Mouse (Mus musculus) heart, embryonic 10.5 days (tissue): Measurements from ENCODE around the gene Minpp1. TPM values are rescaled to one million over a fixed set of nuclear protein-coding genes. Genes with fewer than 3 reads are reported as not detected.
"Not testable (repeated sequence)": the region's sequence is repeated elsewhere in the genome, so short reads cannot be mapped to it uniquely, and the experiment has no call there.

ENCODE experiments used
- DNase-seq: peaks from one replicate; pipeline ENCODE4 v3.0.0-alpha.2; 2017; ENCODE audit warnings: low spot score
- H3K27ac ChIP-seq: fragments of 300-500 bp; sonication (generic); 2 replicates; pipeline ENCODE4 v1.5.1; 2016; ENCODE audit warnings: mild to moderate bottlenecking
- H3K27me3 ChIP-seq: fragments of 300-500 bp; sonication (generic); 2 replicates; pipeline ENCODE4 v1.6.1; 2016; ENCODE audit warnings: mild to moderate bottlenecking; ENCODE audit not compliant: poor library complexity, insufficient read depth, severe bottlenecking
- H3K36me3 ChIP-seq: fragments of 300-500 bp; sonication (generic); 2 replicates; pipeline ENCODE4 v1.6.1; 2016; ENCODE audit warnings: mild to moderate bottlenecking, moderate library complexity
- H3K4me1 ChIP-seq: fragments of 300-500 bp; sonication (generic); 2 replicates; pipeline ENCODE4 v1.6.1; 2016; ENCODE audit warnings: mild to moderate bottlenecking
- H3K4me3 ChIP-seq: fragments of 300-500 bp; sonication (generic); 2 replicates; pipeline ENCODE4 v1.5.1; 2016; ENCODE audit warnings: mild to moderate bottlenecking, moderate library complexity
- H3K9me3 ChIP-seq: fragments of 300-500 bp; sonication (generic); 2 replicates; pipeline ENCODE4 v1.6.1; 2016; ENCODE audit warnings: mild to moderate bottlenecking, moderate library complexity
- WGBS: fragments of 180-500 bp; shearing (Covaris S2); methylation state at CpG from one replicate; pipeline ENCODE4 v1.1.7; 2016; 5-methylcytosine and 5-hydroxymethylcytosine counted together
- polyA plus RNA-seq: library from polyadenylated mRNA; unstranded; fragments of >200 nt; fragmentation: Nextera tagmentation; extraction: Ambion mirVana; gene quantifications from 2 replicates; pipeline ENCODE4 v1.2.1, GENCODE M21; 2016

The Minpp1 gene
- polyA plus RNA-seq, 1 experiment from 2014 or later = 75.0 TPM

DNA sequence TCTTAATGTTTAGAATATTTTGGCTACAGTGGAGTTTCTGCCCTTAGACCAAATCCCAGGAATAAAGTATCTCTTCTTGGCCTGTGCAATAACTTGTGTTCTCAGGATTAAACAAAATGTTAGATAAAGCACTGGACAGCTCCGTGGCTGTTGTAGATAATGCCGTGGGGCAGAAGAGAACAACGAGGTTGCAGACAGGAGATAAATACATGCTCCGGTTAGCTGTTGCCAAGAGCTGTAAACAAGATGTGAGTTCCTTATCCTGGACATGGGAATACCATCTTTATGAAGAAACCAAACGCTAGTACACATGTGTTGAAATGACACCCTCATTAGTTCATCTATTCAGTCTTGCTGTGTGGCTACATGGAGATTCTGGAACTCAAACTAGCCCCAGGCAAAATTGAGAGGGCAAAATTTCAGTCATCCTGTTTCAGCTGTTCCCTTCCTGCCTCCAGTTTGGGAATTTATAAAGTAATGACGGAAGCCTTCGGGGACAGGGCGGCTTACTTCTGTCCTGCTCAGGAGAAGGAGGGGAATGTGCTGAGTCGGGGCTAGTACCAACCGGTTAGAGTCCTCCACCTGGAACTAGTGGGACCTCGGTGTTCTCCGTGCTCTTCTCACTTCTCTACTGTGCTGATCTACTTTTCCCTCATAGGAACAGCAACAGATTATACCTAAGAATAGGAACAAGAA lies 9.4 kb upstream of the Minpp1 start:
- H3K27ac ChIP-seq = no peak overlapping the region

DNA sequence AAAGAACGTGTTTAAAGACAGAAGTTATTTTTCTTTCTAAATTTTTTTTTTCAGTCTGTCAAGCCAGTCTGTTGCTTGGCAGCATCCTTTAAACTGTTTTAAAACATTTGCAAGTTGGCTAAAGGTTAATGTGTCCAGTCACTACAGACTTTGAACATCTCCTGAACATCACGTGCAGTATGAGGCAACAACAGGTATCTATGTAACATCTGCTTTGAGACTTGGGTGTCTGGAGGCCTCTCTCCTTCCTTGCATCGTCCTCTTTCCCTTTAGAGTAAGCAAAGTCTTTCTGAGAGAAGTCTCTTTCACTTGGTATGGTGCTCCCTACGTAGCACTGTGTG lies 8.9 kb upstream of the Minpp1 start:
- Histone ChIP-seq H3K4me3 (no peak overlapping the region), H3K27me3 (no peaks in the 10 kb centered on the region), H3K9me3 (no peaks in the 10 kb centered on the region), H3K36me3 (no peaks in the 10 kb centered on the region), H3K27ac (no peak overlapping the region), H3K4me1 (no peaks in the 10 kb centered on the region)
- DNase-seq = no peak
- WGBS = 73% methylated on average over 4 of the region's 4 CpGs

More for the DNA sequence above, 9.4 kb upstream of the Minpp1 start:
- H3K4me1 ChIP-seq = no peaks in the 10 kb centered on the region
- no peak overlapping the region for H3K4me3 ChIP-seq
- WGBS = 60% methylated on average over 12 of the region's 12 CpGs
- H3K27me3 ChIP-seq = no peaks in the 10 kb centered on the region
- peak; percentile 76 for DNase-seq
- no peaks in the 10 kb centered on the region for H3K36me3 ChIP-seq
- no peaks in the 10 kb centered on the region for H3K9me3 ChIP-seq

DNA sequence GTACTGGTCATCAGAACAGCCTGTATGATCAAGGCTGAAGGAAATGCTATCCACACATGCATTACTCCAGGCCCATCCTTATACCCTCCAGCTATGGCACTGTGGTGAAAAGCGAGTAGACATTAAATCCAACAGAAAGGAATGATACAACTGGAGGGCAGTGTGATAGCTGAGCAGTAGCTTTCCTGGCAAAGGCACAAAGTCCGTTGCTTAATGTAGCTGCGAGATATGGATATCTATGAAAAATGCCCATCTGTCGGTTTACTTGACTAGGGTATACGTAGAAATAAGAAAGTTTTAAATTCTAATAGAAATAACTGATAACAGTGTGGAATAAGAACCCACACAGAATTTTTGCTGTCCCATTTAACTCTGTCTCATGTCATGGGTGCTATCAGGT lies 5.3 kb upstream of the Minpp1 start:
- Histone ChIP-seq H3K9me3 (no peaks in the 10 kb centered on the region), H3K36me3 (no peaks in the 10 kb centered on the region), H3K4me3 (no peak overlapping the region), H3K27me3 (no peaks in the 10 kb centered on the region), H3K4me1 (peaks cover 4% of the 10 kb centered on the region; the same call in 1 of the 2 replicates), H3K27ac (no peak overlapping the region)
- no peak for DNase-seq
- WGBS = 82% methylated on average over 5 of the region's 5 CpGs

DNA sequence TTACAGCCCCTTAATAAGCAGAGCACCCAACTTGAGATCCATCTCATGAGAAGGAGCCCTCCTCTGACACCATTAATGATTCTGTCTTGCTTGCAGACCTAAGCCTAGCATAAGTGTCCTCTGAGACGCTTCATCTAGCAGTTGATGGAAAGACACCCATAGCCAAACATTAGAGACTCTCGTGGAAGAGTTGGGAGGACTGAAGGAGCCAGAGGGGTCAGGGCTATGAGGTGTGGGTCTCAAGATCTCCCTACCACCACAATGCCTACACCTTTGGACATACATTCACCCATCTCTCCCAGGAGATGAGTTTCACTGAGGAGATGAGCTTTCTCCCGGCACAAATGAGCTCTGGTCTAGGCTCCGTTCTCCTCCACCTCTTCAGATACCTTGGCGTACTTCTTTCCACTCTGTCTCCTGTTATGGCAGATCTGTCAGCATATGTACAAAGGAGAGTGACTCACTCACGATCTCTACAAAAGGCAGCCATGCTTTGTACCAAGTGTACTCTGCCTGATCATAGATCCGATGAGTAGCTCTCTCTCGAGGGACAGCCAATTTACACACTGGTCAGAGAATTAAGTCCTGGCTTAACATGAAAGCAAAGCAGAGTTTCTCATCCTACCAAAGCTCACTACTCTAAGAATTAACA lies 4.7 kb upstream of the Minpp1 start:
- Histone ChIP-seq H3K9me3 (no peaks in the 10 kb centered on the region), H3K4me1 (peaks cover 4% of the 10 kb centered on the region; the same call in 1 of the 2 replicates), H3K36me3 (no peaks in the 10 kb centered on the region), H3K4me3 (no peak overlapping the region), H3K27ac (no peak overlapping the region), H3K27me3 (no peaks in the 10 kb centered on the region)
- WGBS = 85% methylated on average over 8 of the region's 8 CpGs
- no peak for DNase-seq

GRCm38 (mm10) chr19:32481511-32481910 lies 4.1 kb upstream of the Minpp1 start:
- no peaks in the 10 kb centered on the region for H3K27me3 ChIP-seq
- no peak overlapping the region for H3K4me3 ChIP-seq
- no peak for DNase-seq
- H3K4me1 ChIP-seq = peaks cover 4% of the 10 kb centered on the region; the same call in 1 of the 2 replicates
- no peaks in the 10 kb centered on the region for H3K36me3 ChIP-seq
- 27% methylated on average over 4 of the region's 4 CpGs for WGBS
- no peaks in the 10 kb centered on the region for H3K9me3 ChIP-seq
- H3K27ac ChIP-seq = no peak overlapping the region

GRCm38 (mm10) chr19:32484941-32485660 lies 468 bp upstream of the Minpp1 start:
- no peaks in the 10 kb centered on the region for H3K36me3 ChIP-seq
- H3K27ac ChIP-seq = peak overlapping the region; percentile 92
- DNase-seq = no peak
- H3K9me3 ChIP-seq = no peaks in the 10 kb centered on the region
- H3K4me3 ChIP-seq = peak overlapping the region; percentile 83
- WGBS = 19% methylated on average over 13 of the region's 13 CpGs
- H3K4me1 ChIP-seq = peaks cover 19% of the 10 kb centered on the region
- H3K27me3 ChIP-seq = no peaks in the 10 kb centered on the region

DNA sequence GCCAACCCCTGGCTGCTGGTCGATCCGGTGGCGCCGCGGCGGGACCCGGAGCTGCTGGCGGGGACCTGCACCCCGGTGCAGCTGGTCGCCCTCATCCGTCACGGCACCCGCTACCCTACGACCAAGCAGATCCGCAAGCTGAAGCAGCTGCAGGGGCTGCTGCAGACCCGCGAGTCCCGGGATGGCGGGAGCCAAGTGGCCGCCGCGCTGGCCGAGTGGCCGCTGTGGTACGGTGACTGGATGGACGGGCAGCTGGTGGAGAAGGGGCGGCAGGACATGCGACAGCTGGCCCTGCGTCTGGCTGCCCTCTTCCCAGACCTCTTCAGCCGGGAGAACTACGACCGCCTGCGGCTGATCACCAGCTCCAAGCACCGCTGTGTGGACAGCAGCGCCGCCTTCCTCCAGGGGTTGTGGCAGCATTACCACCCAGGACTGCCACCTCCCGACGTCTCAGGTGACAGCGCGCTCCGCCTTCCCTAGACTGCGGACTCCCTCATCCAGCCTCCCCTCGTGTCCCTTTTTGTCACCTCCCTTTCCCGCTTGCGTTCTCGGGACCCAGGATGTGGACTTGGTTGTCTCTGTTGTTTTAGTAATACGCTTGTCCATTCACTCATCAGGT lies 646 bp downstream of the Minpp1 start:
- Histone ChIP-seq H3K27ac (peak overlapping the region; percentile 92), H3K4me3 (peak overlapping the region; percentile 83), H3K4me1 (peaks cover 19% of the 10 kb centered on the region)
- not testable (repeated sequence) for H3K27me3 ChIP-seq, H3K36me3 ChIP-seq, H3K9me3 ChIP-seq
- peak; percentile 89 for DNase-seq
- WGBS = under 1% methylated on average over 47 of the region's 47 CpGs

GRCm38 (mm10) chr19:32487595-32488255 lies 2.2 kb downstream of the Minpp1 start:
- no peak overlapping the region for H3K27ac ChIP-seq

DNA sequence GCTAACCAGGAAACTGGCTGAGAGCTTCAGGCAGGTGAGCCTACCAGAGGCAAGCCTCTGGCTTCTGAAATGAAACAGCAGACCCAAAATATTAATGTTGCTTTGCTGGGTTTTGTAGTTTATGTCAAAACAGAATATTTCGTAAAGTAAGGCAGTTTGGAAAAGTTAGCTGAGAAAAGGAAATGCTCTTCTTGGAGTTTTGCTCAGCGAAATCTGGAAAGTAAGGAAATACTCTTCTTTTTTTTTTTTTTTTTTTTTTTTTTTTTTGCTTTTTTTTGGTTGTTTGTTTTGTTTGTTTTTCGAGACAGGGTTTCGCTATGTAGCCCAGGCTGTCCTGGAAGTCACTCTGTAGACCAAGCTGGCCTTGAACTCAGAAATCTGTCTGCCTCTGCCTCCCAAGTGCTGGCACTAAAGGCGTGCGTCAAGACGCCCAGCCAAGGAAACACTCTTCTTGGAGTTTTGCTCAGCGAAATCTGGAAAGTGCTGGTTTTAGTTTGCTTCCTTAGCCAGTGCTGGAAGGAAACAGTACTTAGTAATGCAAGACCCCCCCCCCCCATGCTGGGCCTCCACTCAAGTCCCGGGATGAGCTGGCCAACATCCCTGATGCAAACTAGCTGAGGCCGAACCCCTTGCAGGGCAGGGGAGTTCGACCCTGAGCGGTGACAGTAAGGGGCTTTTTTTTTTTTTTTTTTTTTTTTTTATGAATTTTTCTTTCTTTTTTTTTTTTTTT lies 3.8 kb downstream of the Minpp1 start:
- H3K4me3 ChIP-seq = no peak overlapping the region
- 88% methylated on average over 12 of the region's 12 CpGs for WGBS

More at GRCm38 (mm10) chr19:32487595-32488255, 2.2 kb downstream of the Minpp1 start:
- 54% methylated on average over 8 of the region's 8 CpGs for WGBS
- Histone ChIP-seq H3K27me3 (no peaks in the 10 kb centered on the region), H3K4me1 (peaks cover 19% of the 10 kb centered on the region), H3K4me3 (peak overlapping the region; percentile 83), H3K36me3 (peaks cover 10% of the 10 kb centered on the region), H3K9me3 (no peaks in the 10 kb centered on the region)
- no peak for DNase-seq

DNA sequence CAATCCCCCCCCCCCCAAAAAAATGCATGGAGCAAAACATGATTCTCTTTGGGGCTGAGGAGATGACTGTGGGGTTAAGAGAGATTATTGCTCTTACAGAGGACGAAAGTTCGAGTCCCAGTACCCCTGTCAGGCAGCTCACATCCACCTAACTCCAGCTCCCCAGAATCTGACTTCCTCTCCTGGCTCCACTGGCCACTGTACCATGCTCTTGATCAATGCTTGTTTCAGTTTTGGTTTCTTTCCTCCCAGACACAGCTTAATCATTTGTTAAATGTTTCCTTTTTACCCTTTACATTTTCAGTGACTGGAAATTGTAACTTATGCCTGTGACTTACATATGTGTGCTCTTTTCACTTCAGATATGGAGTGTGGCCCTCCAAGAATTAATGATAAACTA lies 5.4 kb downstream of the Minpp1 start:
- Histone ChIP-seq H3K27ac (no peak overlapping the region), H3K36me3 (peaks cover 42% of the 10 kb centered on the region), H3K9me3 (no peaks in the 10 kb centered on the region), H3K4me3 (no peak overlapping the region), H3K4me1 (peaks cover 14% of the 10 kb centered on the region), H3K27me3 (no peaks in the 10 kb centered on the region)
- no peak for DNase-seq
- WGBS = 100% methylated on average over 2 of the region's 2 CpGs

More for the DNA sequence above, 3.8 kb downstream of the Minpp1 start:
- no peak for DNase-seq
- peaks cover 19% of the 10 kb centered on the region for H3K4me1 ChIP-seq
- H3K9me3 ChIP-seq = no peaks in the 10 kb centered on the region
- peaks cover 26% of the 10 kb centered on the region for H3K36me3 ChIP-seq
- H3K27me3 ChIP-seq = no peaks in the 10 kb centered on the region
- H3K27ac ChIP-seq = no peak overlapping the region

GRCm38 (mm10) chr19:32492339-32492738 lies 6.8 kb downstream of the Minpp1 start:
- no peaks in the 10 kb centered on the region for H3K27me3 ChIP-seq
- no peak overlapping the region for H3K4me3 ChIP-seq
- H3K27ac ChIP-seq = no peak overlapping the region
- H3K9me3 ChIP-seq = no peaks in the 10 kb centered on the region
- H3K4me1 ChIP-seq = peaks cover 7% of the 10 kb centered on the region
- DNase-seq = no peak
- peaks cover 52% of the 10 kb centered on the region for H3K36me3 ChIP-seq
- 97% methylated on average over 3 of the region's 3 CpGs for WGBS

DNA sequence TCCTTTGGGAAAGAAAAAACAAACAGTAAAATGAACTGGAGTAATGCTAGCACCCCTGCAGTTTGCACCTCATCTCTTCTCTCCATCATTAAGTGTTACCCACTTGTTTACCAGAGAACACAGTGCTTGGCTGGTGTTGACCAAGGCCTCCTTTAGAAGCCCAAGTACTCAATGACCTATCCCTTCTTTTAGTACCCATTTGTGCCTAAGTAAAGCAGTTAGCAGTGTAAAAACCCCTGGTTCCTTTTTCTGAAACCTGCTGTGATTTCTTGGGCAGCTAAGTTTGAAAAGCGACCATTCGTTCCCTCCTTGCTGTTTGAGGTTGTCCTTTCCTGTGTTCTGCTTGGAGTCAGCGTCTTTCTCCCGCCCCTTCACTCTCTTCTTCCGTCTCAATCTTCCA lies 7.4 kb downstream of the Minpp1 start:
- Histone ChIP-seq H3K27me3 (no peaks in the 10 kb centered on the region), H3K4me1 (0 out of 2 replicates have a peak, but pooled peaks cover under 1% of the 10 kb centered on the region), H3K4me3 (no peak overlapping the region), H3K9me3 (no peaks in the 10 kb centered on the region), H3K27ac (no peak overlapping the region), H3K36me3 (peaks cover 55% of the 10 kb centered on the region)
- no peak for DNase-seq
- 91% methylated on average over 5 of the region's 5 CpGs for WGBS
